Mouse (Mus musculus): ENCODE results near the gene Ift81. TPM values are rescaled to one million over a fixed set of nuclear protein-coding genes. Genes with fewer than 3 reads are reported as not detected.

Ift81 gene
- total and polyA plus RNA-seq, 3 experiments = 1.5 to 25.3 (median 18.0) TPM

DNA sequence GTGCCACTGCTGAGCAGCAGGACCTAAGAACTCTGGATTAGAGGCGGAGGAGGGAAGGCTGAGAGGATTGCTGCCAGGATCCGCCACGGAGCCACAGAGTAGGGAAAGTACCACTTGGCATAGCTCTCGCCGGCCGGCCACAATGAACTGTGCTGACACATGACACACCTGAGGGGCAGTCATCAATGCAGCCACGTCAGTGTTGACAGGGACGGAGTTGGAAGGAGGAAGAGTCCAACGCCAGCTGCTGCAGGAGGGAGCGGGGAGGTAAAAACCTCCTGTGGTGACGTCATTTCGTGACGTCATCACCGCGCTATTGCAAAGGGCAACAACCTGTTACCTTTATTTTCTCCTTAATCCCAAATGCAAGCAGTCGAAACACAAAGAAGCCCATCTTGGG, 22.6 kb upstream of the Ift81 start:
- H3K36me3 ChIP-seq (replicated peaks) = no peaks in the 10 kb centered on the region
- H3K9me3 ChIP-seq (replicated peaks) = no peaks in the 10 kb centered on the region
- TF ChIP-seq TAL1 (conservative IDR thresholded peaks at IDR 0.05; ENCODE audit: low read depth, low read length) (no peak), CTCF (IDR thresholded peaks at IDR 0.05; ENCODE audit: low read depth, low read length) (no peak), POLR2AphosphoS5 (IDR thresholded peaks at IDR 0.05; ENCODE audit: insufficient replicate concordance, low read depth, low read length) (no peak), GATA1 (IDR thresholded peaks at IDR 0.05; ENCODE audit: borderline replicate concordance, low read length) (no peak), GATA2 (IDR thresholded peaks at IDR 0.05; ENCODE audit: borderline replicate concordance, low read depth, low read length) (no peak)
- ATAC-seq (ENCODE audit: extremely low read depth, insufficient number of reproducible peaks, low FRiP score, poor library complexity, severe bottlenecking) (no peak), DNase-seq (ENCODE audit: low spot score) (no peak)
- no peak overlapping the region for H3K4me3 ChIP-seq (ENCODE audit: low read depth, low read length)
- H3K27me3 ChIP-seq (ENCODE audit: insufficient read depth, low read length) = 0 out of 2 replicates have a peak, but pooled peaks cover 3% of the 10 kb centered on the region
- peaks cover 40% of the 10 kb centered on the region for H3K4me1 ChIP-seq (ENCODE audit: insufficient read depth, low read depth, low read length)

DNA sequence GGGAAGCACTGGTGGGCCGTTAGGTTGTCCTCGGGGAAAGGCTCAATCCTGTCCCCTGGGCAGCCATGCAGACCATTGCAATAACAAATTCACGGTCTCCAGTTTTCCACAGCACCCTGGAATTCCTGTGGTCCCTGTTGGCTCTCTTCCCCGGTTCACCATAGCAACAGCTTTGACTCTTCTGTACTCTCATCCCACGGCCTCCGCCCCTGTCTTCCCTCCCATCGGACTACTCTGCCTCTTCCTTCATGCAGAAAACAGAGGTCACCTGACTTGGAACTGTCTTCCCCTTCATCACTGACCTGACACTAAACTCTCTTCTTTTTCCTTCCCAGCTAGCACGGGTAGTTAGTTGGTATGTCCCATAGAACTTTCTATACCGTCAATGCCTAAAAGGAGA, 22.0 kb upstream of the Ift81 start:
- Histone ChIP-seq H3K27me3 (ENCODE audit: insufficient read depth, low read length) (0 out of 2 replicates have a peak, but pooled peaks cover 3% of the 10 kb centered on the region), H3K4me1 (ENCODE audit: insufficient read depth, low read depth, low read length) (peaks cover 40% of the 10 kb centered on the region), H3K36me3 (replicated peaks) (no peaks in the 10 kb centered on the region), H3K4me3 (ENCODE audit: low read depth, low read length) (no peak overlapping the region), H3K9me3 (replicated peaks) (no peaks in the 10 kb centered on the region)
- TF ChIP-seq POLR2AphosphoS5 (IDR thresholded peaks at IDR 0.05; ENCODE audit: insufficient replicate concordance, low read depth, low read length) = no peak
- no peak for TF ChIP-seq GATA2 (IDR thresholded peaks at IDR 0.05; ENCODE audit: borderline replicate concordance, low read depth, low read length)
- no peak for TF ChIP-seq TAL1 (conservative IDR thresholded peaks at IDR 0.05; ENCODE audit: low read depth, low read length)
- TF ChIP-seq GATA1 (IDR thresholded peaks at IDR 0.05; ENCODE audit: borderline replicate concordance, low read length) = no peak
- no peak for TF ChIP-seq CTCF (IDR thresholded peaks at IDR 0.05; ENCODE audit: low read depth, low read length)
- DNase-seq (ENCODE audit: low spot score) (no peak), ATAC-seq (ENCODE audit: extremely low read depth, insufficient number of reproducible peaks, low FRiP score, poor library complexity, severe bottlenecking) (no peak)

DNA sequence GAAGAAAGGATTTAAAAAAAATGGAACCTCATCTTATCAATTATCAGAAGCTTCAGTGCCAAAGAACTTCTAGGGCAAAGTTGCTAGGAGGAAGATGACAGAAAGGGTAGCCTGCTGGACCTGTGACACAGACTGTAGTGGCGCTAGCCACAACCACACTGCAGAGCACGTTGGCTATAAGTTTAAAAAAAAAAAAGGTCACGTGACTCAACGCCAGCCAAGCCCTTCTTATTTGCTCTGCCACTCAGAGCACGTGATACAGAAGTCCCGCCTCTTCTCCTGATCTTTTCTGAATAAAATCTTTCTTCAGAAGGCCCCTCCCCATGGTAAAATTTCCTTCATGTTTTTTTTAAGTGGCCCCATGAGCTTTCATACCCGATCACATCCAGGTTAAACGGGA, 20.9 kb upstream of the Ift81 start:
- Histone ChIP-seq H3K27me3 (ENCODE audit: insufficient read depth, low read length) (peaks cover 5% of the 10 kb centered on the region; the same call in 1 of the 2 replicates), H3K36me3 (replicated peaks) (no peaks in the 10 kb centered on the region), H3K4me3 (ENCODE audit: low read depth, low read length) (no peak overlapping the region), H3K4me1 (ENCODE audit: insufficient read depth, low read depth, low read length) (peaks cover 40% of the 10 kb centered on the region), H3K9me3 (replicated peaks) (no peaks in the 10 kb centered on the region)
- ATAC-seq (ENCODE audit: extremely low read depth, insufficient number of reproducible peaks, low FRiP score, poor library complexity, severe bottlenecking) (no peak), DNase-seq (ENCODE audit: low spot score) (no peak)
- no peak for TF ChIP-seq POLR2AphosphoS5 (IDR thresholded peaks at IDR 0.05; ENCODE audit: insufficient replicate concordance, low read depth, low read length)
- no peak for TF ChIP-seq GATA1 (IDR thresholded peaks at IDR 0.05; ENCODE audit: borderline replicate concordance, low read length)
- TF ChIP-seq GATA2 (IDR thresholded peaks at IDR 0.05; ENCODE audit: borderline replicate concordance, low read depth, low read length) = no peak
- TF ChIP-seq CTCF (IDR thresholded peaks at IDR 0.05; ENCODE audit: low read depth, low read length) = no peak
- no peak for TF ChIP-seq TAL1 (conservative IDR thresholded peaks at IDR 0.05; ENCODE audit: low read depth, low read length)

DNA sequence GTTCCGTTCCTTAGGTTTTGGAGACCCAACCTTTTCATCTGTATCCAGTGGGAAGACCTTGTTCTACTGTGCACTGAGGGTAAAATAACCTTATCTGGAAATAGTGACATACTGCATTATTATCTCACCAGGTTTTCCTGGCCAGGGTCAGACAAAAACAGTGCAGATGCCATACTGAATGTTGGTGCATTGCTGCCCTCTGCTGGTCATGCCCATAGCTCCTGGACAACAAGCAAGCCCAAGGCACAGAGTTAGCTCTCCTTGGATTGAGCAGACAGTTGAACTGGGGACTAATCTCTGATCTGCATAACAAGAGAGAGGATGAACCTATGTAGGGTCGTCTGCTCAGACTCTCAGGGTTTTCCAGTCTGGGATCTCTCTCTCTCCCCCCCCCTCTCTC, 12.9 kb upstream of the Ift81 start:
- Histone ChIP-seq H3K4me3 (ENCODE audit: low read depth, low read length) (no peak overlapping the region), H3K9me3 (replicated peaks) (no peaks in the 10 kb centered on the region), H3K36me3 (replicated peaks) (no peaks in the 10 kb centered on the region), H3K4me1 (ENCODE audit: insufficient read depth, low read depth, low read length) (peaks cover 47% of the 10 kb centered on the region), H3K27me3 (ENCODE audit: insufficient read depth, low read length) (peaks cover 12% of the 10 kb centered on the region; the same call in 1 of the 2 replicates)
- DNase-seq (ENCODE audit: low spot score) = peak; percentile 67
- peak; percentile 34; the same call in 1 of the 2 replicates for ATAC-seq (ENCODE audit: extremely low read depth, insufficient number of reproducible peaks, low FRiP score, poor library complexity, severe bottlenecking)
- TF ChIP-seq CTCF (IDR thresholded peaks at IDR 0.05; ENCODE audit: low read depth, low read length) (peak; percentile 94), GATA1 (IDR thresholded peaks at IDR 0.05; ENCODE audit: borderline replicate concordance, low read length) (no peak), POLR2AphosphoS5 (IDR thresholded peaks at IDR 0.05; ENCODE audit: insufficient replicate concordance, low read depth, low read length) (no peak), TAL1 (conservative IDR thresholded peaks at IDR 0.05; ENCODE audit: low read depth, low read length) (no peak)

DNA sequence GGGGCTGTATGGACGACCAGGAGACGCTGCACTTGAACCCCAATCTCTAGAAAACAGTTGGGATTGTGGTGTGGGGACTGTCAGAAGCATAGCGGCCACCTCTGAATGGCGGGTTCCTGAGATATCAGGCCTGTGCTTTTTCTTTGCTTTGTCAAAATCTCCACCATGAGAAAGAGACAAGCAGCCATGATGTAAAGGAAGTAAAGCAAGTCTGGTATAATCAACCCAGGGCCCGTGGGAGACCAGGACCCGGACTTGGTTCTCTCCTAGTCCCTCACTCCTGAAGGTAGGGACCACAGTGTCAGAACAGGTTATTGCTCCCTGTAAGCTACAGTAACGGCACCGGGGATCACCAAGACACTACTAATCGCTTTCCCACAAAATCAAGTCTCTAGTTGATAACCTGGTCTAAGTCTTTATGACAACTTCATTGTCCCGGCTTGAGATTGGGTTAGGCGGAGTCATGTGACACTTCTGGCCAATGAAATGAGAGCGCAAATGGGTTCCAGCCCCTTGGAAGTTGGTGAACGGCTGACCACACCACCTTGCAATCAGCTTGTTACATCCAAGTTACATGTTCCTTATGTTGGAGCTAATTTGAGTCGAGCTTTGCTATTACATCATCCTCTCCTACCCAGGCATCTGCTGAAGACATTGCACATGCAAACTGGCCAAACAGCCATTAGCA, 11.4 kb upstream of the Ift81 start:
- no peaks in the 10 kb centered on the region for H3K36me3 ChIP-seq (replicated peaks)
- TF ChIP-seq POLR2AphosphoS5 (IDR thresholded peaks at IDR 0.05; ENCODE audit: insufficient replicate concordance, low read depth, low read length) (no peak), GATA1 (IDR thresholded peaks at IDR 0.05; ENCODE audit: borderline replicate concordance, low read length) (no peak), CTCF (IDR thresholded peaks at IDR 0.05; ENCODE audit: low read depth, low read length) (no peak), TAL1 (conservative IDR thresholded peaks at IDR 0.05; ENCODE audit: low read depth, low read length) (no peak), GATA2 (IDR thresholded peaks at IDR 0.05; ENCODE audit: borderline replicate concordance, low read depth, low read length) (no peak)
- DNase-seq (ENCODE audit: low spot score) (no peak), ATAC-seq (ENCODE audit: extremely low read depth, insufficient number of reproducible peaks, low FRiP score, poor library complexity, severe bottlenecking) (no peak)
- H3K4me1 ChIP-seq (ENCODE audit: insufficient read depth, low read depth, low read length) = peaks cover 61% of the 10 kb centered on the region
- no peaks in the 10 kb centered on the region for H3K9me3 ChIP-seq (replicated peaks)
- H3K4me3 ChIP-seq (ENCODE audit: low read depth, low read length) = no peak overlapping the region
- H3K27me3 ChIP-seq (ENCODE audit: insufficient read depth, low read length) = peaks cover 12% of the 10 kb centered on the region; the same call in 1 of the 2 replicates

DNA sequence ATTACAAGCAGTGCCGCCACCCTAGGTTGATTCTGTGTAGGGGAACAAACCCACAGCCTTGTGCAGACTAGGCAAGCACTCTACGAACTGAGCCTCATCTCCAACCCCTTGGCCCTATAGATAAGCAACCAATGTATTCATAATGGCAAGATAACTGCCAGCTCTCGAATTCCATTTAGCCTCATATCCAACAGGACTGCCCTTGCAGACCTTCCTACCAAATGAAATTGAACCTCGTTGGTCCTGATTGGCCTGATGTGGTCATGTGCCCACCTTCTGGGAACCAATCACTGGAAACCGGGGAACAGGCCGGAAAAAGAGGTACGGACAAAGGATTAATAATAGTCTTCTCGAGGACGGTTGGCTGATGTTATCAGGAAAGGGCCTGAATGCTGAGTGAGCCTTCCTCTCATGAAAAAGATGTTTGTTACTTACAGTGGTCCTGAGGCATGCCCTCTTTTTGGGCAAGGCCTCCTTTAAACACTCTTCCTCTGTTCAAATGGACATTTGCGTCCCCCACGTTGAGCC, 10.7 kb upstream of the Ift81 start:
- Histone ChIP-seq H3K4me1 (ENCODE audit: insufficient read depth, low read depth, low read length) (peaks cover 66% of the 10 kb centered on the region), H3K27me3 (ENCODE audit: insufficient read depth, low read length) (peaks cover 7% of the 10 kb centered on the region; the same call in 1 of the 2 replicates), H3K4me3 (ENCODE audit: low read depth, low read length) (no peak overlapping the region), H3K36me3 (replicated peaks) (no peaks in the 10 kb centered on the region), H3K9me3 (replicated peaks) (no peaks in the 10 kb centered on the region)
- TF ChIP-seq GATA2 (IDR thresholded peaks at IDR 0.05; ENCODE audit: borderline replicate concordance, low read depth, low read length) (no peak), GATA1 (IDR thresholded peaks at IDR 0.05; ENCODE audit: borderline replicate concordance, low read length) (no peak), POLR2AphosphoS5 (IDR thresholded peaks at IDR 0.05; ENCODE audit: insufficient replicate concordance, low read depth, low read length) (no peak), CTCF (IDR thresholded peaks at IDR 0.05; ENCODE audit: low read depth, low read length) (no peak), TAL1 (conservative IDR thresholded peaks at IDR 0.05; ENCODE audit: low read depth, low read length) (no peak)
- peak; percentile 57 for DNase-seq (ENCODE audit: low spot score)
- ATAC-seq (ENCODE audit: extremely low read depth, insufficient number of reproducible peaks, low FRiP score, poor library complexity, severe bottlenecking) = peak; percentile 24; the same call in 1 of the 2 replicates

Data from G1E (cell line).